Mouse (Mus musculus) limb, embryonic 14.5 days (tissue): ENCODE data around the gene Pogz. TPM values are rescaled to one million over a fixed set of nuclear protein-coding genes. Genes with fewer than 3 reads are reported as not detected.
A peak's percentile ranks its signal among the peaks of the same experiment; 100 is the strongest.

Experiments
- ATAC-seq: fragments of 200-750 bp; cut with Nextera tagmentation; 2 replicates; pipeline ENCODE4 v1.8.0; 2017; ENCODE audit warnings: low read depth, moderate number of reproducible peaks, moderate TSS enrichment; ENCODE audit not compliant: low FRiP score
- DNase-seq: peaks from one replicate; pipeline ENCODE4 v3.0.0-alpha.2; 2015; ENCODE audit warnings: low spot score
- H3K27ac ChIP-seq: fragments of 300-500 bp; sonication (generic); replicated peaks from 2 replicates; pipeline ENCODE4 v1.5.1; 2014; ENCODE audit warnings: low read depth, mild to moderate bottlenecking, low read length, moderate library complexity, mixed read lengths
- H3K27me3 ChIP-seq: fragments of 300-500 bp; sonication (generic); 2 replicates; pipeline ENCODE4 v1.6.1; 2014; ENCODE audit warnings: low read length, mixed read lengths; ENCODE audit not compliant: control insufficient read depth, insufficient read depth
- H3K36me3 ChIP-seq: fragments of 300-500 bp; sonication (generic); 2 replicates; pipeline ENCODE4 v1.6.1; 2014; ENCODE audit warnings: mild to moderate bottlenecking, low read length, moderate library complexity, mixed read lengths; ENCODE audit not compliant: control insufficient read depth, insufficient read depth
- H3K4me1 ChIP-seq: fragments of 300-500 bp; sonication (generic); 2 replicates; pipeline ENCODE4 v1.6.1; 2014; ENCODE audit warnings: antibody characterized with exemption, low read length, mixed read lengths; ENCODE audit not compliant: control insufficient read depth, insufficient read depth
- H3K4me2 ChIP-seq: fragments of 300-500 bp; sonication (generic); replicated peaks from 2 replicates; pipeline ENCODE4 v1.6.1; 2014; ENCODE audit warnings: low read depth, mild to moderate bottlenecking, low read length, moderate library complexity; ENCODE audit not compliant: severe bottlenecking
- H3K4me3 ChIP-seq: fragments of 300-500 bp; sonication (generic); replicated peaks from 2 replicates; pipeline ENCODE4 v1.5.1; 2014; ENCODE audit warnings: low read length
- H3K9ac ChIP-seq: fragments of 300-500 bp; sonication (generic); 2 replicates; pipeline ENCODE4 v1.6.1; 2014; ENCODE audit warnings: mild to moderate bottlenecking, low read depth, low read length, moderate library complexity; ENCODE audit not compliant: severe bottlenecking
- H3K9me3 ChIP-seq: fragments of 300-500 bp; sonication (generic); 2 replicates; pipeline ENCODE4 v1.6.1; 2016; ENCODE audit warnings: low read length; ENCODE audit not compliant: control insufficient read depth
- POLR2A ChIP-seq: fragments of 200-500 bp; IDR thresholded peaks from 2 replicates; pipeline ENCODE4 v1.8.0; 2012; ENCODE audit warnings: inconsistent platforms, mild to moderate bottlenecking, moderate library complexity, borderline replicate concordance; ENCODE audit not compliant: insufficient read depth, insufficient read length; ENCODE audit errors: extremely low read depth
- WGBS: fragments of 180-500 bp; shearing (Covaris S2); extraction: QIAGEN DNeasy Blood & Tissue Kit; methylation state at CpG from one replicate; pipeline ENCODE4 v1.1.7; 2014; 5-methylcytosine and 5-hydroxymethylcytosine counted together
- polyA plus RNA-seq, 2 experiments: library from polyadenylated mRNA; depleted of rRNA in 1 of 2; stranded (reverse) in 1 of 2; unstranded in 1 of 2; fragments of >200 nt; fragmentation: Nextera tagmentation in 1 of 2; extraction: Ambion mirVana in 1 of 2; gene quantifications; 2 replicates each; pipeline versions ENCODE4 v1.2.1 to v1.2.3; 2012 to 2014

Gene Pogz
- 45.8 and 60.1 TPM in 2 replicates for polyA plus RNA-seq (2012; rRNA removed)
- 19.6 and 20.7 TPM in 2 replicates for polyA plus RNA-seq (2014; fragmentation: Nextera tagmentation; extraction: Ambion mirVana)

- TF ChIP-seq POLR2A: 0 out of 2 replicates have a peak, but pooled peaks have one; percentile 24
- Histone ChIP-seq H3K27ac (peak within 1 kb of the TSS; percentile 99), H3K9ac (peak within 1 kb of the TSS; percentile 97), H3K4me3 (peak within 1 kb of the TSS; percentile 64), H3K4me2 (peak within 1 kb of the TSS; percentile 51), H3K27me3 (no peaks in the 10 kb centered on the region), H3K4me1 (peaks cover 9% of the 10 kb centered on the region; the same call in 1 of the 2 replicates), H3K36me3 (no peaks in the 10 kb centered on the region), H3K9me3 (no peaks in the 10 kb centered on the region)
- WGBS: under 1% methylated on average over 37 of the region's 57 CpGs
- ATAC-seq: peak; percentile 95
- peak; percentile 99 for DNase-seq
Observed at GRCm38 (mm10) chr3:94837183-94837890, at the start of gene Pogz. Gene Pogz (plus strand): TSS chr3:94837567.

GRCm38 (mm10) chr3:94789071-94789470 lies 48.3 kb upstream of the Pogz start:
- Histone ChIP-seq H3K9ac (no peak overlapping the region), H3K27ac (no peak overlapping the region), H3K27me3 (no peaks in the 10 kb centered on the region), H3K36me3 (no peaks in the 10 kb centered on the region), H3K4me3 (no peak overlapping the region), H3K9me3 (no peaks in the 10 kb centered on the region), H3K4me2 (no peak overlapping the region), H3K4me1 (peaks cover 12% of the 10 kb centered on the region; the same call in 1 of the 2 replicates)
- no peak for DNase-seq
- TF ChIP-seq POLR2A: no peak
- ATAC-seq: no peak
- 92% methylated on average over 1 of the region's 1 CpGs for WGBS

- 82% methylated on average over 2 of the region's 2 CpGs for WGBS
- no peaks in the 10 kb centered on the region for H3K36me3 ChIP-seq
- no peak for TF ChIP-seq POLR2A
- H3K4me3 ChIP-seq: no peak overlapping the region
- DNase-seq (no peak), ATAC-seq (no peak)
- H3K27ac ChIP-seq: no peak overlapping the region
- H3K4me1 ChIP-seq: peaks cover 12% of the 10 kb centered on the region; the same call in 1 of the 2 replicates
- H3K9ac ChIP-seq: no peak overlapping the region
- no peak overlapping the region for H3K4me2 ChIP-seq
- no peaks in the 10 kb centered on the region for H3K27me3 ChIP-seq
- H3K9me3 ChIP-seq: no peaks in the 10 kb centered on the region
Observed at GRCm38 (mm10) chr3:94789516-94789915, 47.9 kb upstream of the Pogz start.

GRCm38 (mm10) chr3:94792258-94792657 lies 45.1 kb upstream of the Pogz start:
- Histone ChIP-seq H3K27me3 (no peaks in the 10 kb centered on the region), H3K4me1 (0 out of 2 replicates have a peak, but pooled peaks cover 3% of the 10 kb centered on the region), H3K4me3 (no peak overlapping the region), H3K4me2 (no peak overlapping the region), H3K36me3 (no peaks in the 10 kb centered on the region), H3K9ac (no peak overlapping the region), H3K27ac (no peak overlapping the region), H3K9me3 (no peaks in the 10 kb centered on the region)
- ATAC-seq: no peak
- DNase-seq: no peak
- no peak for TF ChIP-seq POLR2A
- WGBS: 84% methylated on average over 2 of the region's 2 CpGs

- no peak for ATAC-seq
- Histone ChIP-seq H3K9me3 (no peaks in the 10 kb centered on the region), H3K36me3 (no peaks in the 10 kb centered on the region), H3K4me3 (no peak overlapping the region), H3K4me2 (no peak overlapping the region), H3K9ac (no peak overlapping the region), H3K4me1 (no peaks in the 10 kb centered on the region), H3K27me3 (no peaks in the 10 kb centered on the region), H3K27ac (no peak overlapping the region)
- TF ChIP-seq POLR2A: no peak
- DNase-seq: no peak
- WGBS: 77% methylated on average over 2 of the region's 2 CpGs
Observed at GRCm38 (mm10) chr3:94793672-94794071, 43.7 kb upstream of the Pogz start.
